Mouse (Mus musculus): ENCODE data around the gene Kif23. TPM values are rescaled to one million over a fixed set of nuclear protein-coding genes. Genes with fewer than 3 reads are reported as not detected.
A peak's percentile ranks its signal among the peaks of the same experiment; 100 is the strongest.

Gene Kif23
- polyA plus RNA-seq, 1 experiment from 2014 or later: 10.1 TPM

GRCm38 (mm10) chr9:61977258-61977945 is 30.8 kb upstream of the Kif23 start:
- H3K27me3 ChIP-seq (ENCODE audit: control insufficient read depth, insufficient read depth, low read depth, low read length): no peaks in the 10 kb centered on the region
- WGBS: 91% methylated on average over 13 of the region's 13 CpGs
- H3K36me3 ChIP-seq (ENCODE audit: control insufficient read depth, insufficient read depth, low read length): no peaks in the 10 kb centered on the region
- no peaks in the 10 kb centered on the region for H3K9me3 ChIP-seq (replicated peaks; ENCODE audit: control insufficient read depth, low read length, poor library complexity, severe bottlenecking)
- no peaks in the 10 kb centered on the region for H3K4me1 ChIP-seq (ENCODE audit: control insufficient read depth, insufficient read depth, low read length)
- H3K27ac ChIP-seq (ENCODE audit: low read length): no peak overlapping the region
- no peak overlapping the region for H3K9ac ChIP-seq (ENCODE audit: low read depth, low read length)
- no peak overlapping the region for H3K4me3 ChIP-seq (ENCODE audit: low read depth, low read length)
- ATAC-seq: no peak
- no peak overlapping the region for H3K4me2 ChIP-seq (ENCODE audit: low read length)

GRCm38 (mm10) chr9:61972031-61972430 is 25.5 kb upstream of the Kif23 start:
- 57% methylated on average over 9 of the region's 9 CpGs for WGBS

GRCm38 (mm10) chr9:61971045-61971444 is 24.5 kb upstream of the Kif23 start:
- H3K27me3 ChIP-seq (ENCODE audit: control insufficient read depth, insufficient read depth, low read depth, low read length): no peaks in the 10 kb centered on the region
- no peak overlapping the region for H3K27ac ChIP-seq (ENCODE audit: low read length)
- ATAC-seq: no peak
- H3K4me2 ChIP-seq (ENCODE audit: low read length): no peak overlapping the region
- WGBS: 71% methylated on average over 3 of the region's 3 CpGs
- H3K36me3 ChIP-seq (ENCODE audit: control insufficient read depth, insufficient read depth, low read length): no peaks in the 10 kb centered on the region
- H3K4me1 ChIP-seq (ENCODE audit: control insufficient read depth, insufficient read depth, low read length): no peaks in the 10 kb centered on the region
- H3K9ac ChIP-seq (ENCODE audit: low read depth, low read length): no peak overlapping the region
- H3K9me3 ChIP-seq (replicated peaks; ENCODE audit: control insufficient read depth, low read length, poor library complexity, severe bottlenecking): no peaks in the 10 kb centered on the region
- no peak overlapping the region for H3K4me3 ChIP-seq (ENCODE audit: low read depth, low read length)

More at GRCm38 (mm10) chr9:61972031-61972430, 25.5 kb upstream of the Kif23 start:
- H3K27me3 ChIP-seq (ENCODE audit: control insufficient read depth, insufficient read depth, low read depth, low read length): no peaks in the 10 kb centered on the region
- no peaks in the 10 kb centered on the region for H3K9me3 ChIP-seq (replicated peaks; ENCODE audit: control insufficient read depth, low read length, poor library complexity, severe bottlenecking)
- no peaks in the 10 kb centered on the region for H3K4me1 ChIP-seq (ENCODE audit: control insufficient read depth, insufficient read depth, low read length)
- ATAC-seq: no peak
- no peak overlapping the region for H3K4me3 ChIP-seq (ENCODE audit: low read depth, low read length)
- no peak overlapping the region for H3K4me2 ChIP-seq (ENCODE audit: low read length)
- no peak overlapping the region for H3K27ac ChIP-seq (ENCODE audit: low read length)
- no peaks in the 10 kb centered on the region for H3K36me3 ChIP-seq (ENCODE audit: control insufficient read depth, insufficient read depth, low read length)
- H3K9ac ChIP-seq (ENCODE audit: low read depth, low read length): no peak overlapping the region

- WGBS: 48% methylated on average over 10 of the region's 10 CpGs
- no peaks in the 10 kb centered on the region for H3K9me3 ChIP-seq (replicated peaks; ENCODE audit: control insufficient read depth, low read length, poor library complexity, severe bottlenecking)
- H3K4me1 ChIP-seq (ENCODE audit: control insufficient read depth, insufficient read depth, low read length): no peaks in the 10 kb centered on the region
- no peak overlapping the region for H3K9ac ChIP-seq (ENCODE audit: low read depth, low read length)
- H3K36me3 ChIP-seq (ENCODE audit: control insufficient read depth, insufficient read depth, low read length): no peaks in the 10 kb centered on the region
- no peak for ATAC-seq
- no peak overlapping the region for H3K4me2 ChIP-seq (ENCODE audit: low read length)
- no peaks in the 10 kb centered on the region for H3K27me3 ChIP-seq (ENCODE audit: control insufficient read depth, insufficient read depth, low read depth, low read length)
- H3K4me3 ChIP-seq (ENCODE audit: low read depth, low read length): no peak overlapping the region
- H3K27ac ChIP-seq (ENCODE audit: low read length): no peak overlapping the region
Measured at GRCm38 (mm10) chr9:61967357-61967756, 20.8 kb upstream of the Kif23 start.

- no peaks in the 10 kb centered on the region for H3K9me3 ChIP-seq (replicated peaks; ENCODE audit: control insufficient read depth, low read length, poor library complexity, severe bottlenecking)
- no peaks in the 10 kb centered on the region for H3K4me1 ChIP-seq (ENCODE audit: control insufficient read depth, insufficient read depth, low read length)
- no peaks in the 10 kb centered on the region for H3K36me3 ChIP-seq (ENCODE audit: control insufficient read depth, insufficient read depth, low read length)
- H3K4me2 ChIP-seq (ENCODE audit: low read length): no peak overlapping the region
- H3K4me3 ChIP-seq (ENCODE audit: low read depth, low read length): no peak overlapping the region
- H3K9ac ChIP-seq (ENCODE audit: low read depth, low read length): no peak overlapping the region
- WGBS: 93% methylated on average over 7 of the region's 7 CpGs
- ATAC-seq: no peak
- no peak overlapping the region for H3K27ac ChIP-seq (ENCODE audit: low read length)
- no peaks in the 10 kb centered on the region for H3K27me3 ChIP-seq (ENCODE audit: control insufficient read depth, insufficient read depth, low read depth, low read length)
Measured at GRCm38 (mm10) chr9:61965987-61966386, 19.4 kb upstream of the Kif23 start.

- ATAC-seq: peak; percentile 64; the same call in 1 of the 2 replicates
- Histone ChIP-seq H3K27me3 (ENCODE audit: control insufficient read depth, insufficient read depth, low read depth, low read length) (no peaks in the 10 kb centered on the region), H3K4me1 (ENCODE audit: control insufficient read depth, insufficient read depth, low read length) (no peaks in the 10 kb centered on the region), H3K9me3 (replicated peaks; ENCODE audit: control insufficient read depth, low read length, poor library complexity, severe bottlenecking) (no peaks in the 10 kb centered on the region), H3K4me3 (ENCODE audit: low read depth, low read length) (no peak overlapping the region), H3K9ac (ENCODE audit: low read depth, low read length) (no peak overlapping the region), H3K36me3 (ENCODE audit: control insufficient read depth, insufficient read depth, low read length) (no peaks in the 10 kb centered on the region), H3K27ac (ENCODE audit: low read length) (no peak overlapping the region), H3K4me2 (ENCODE audit: low read length) (no peak overlapping the region)
- WGBS: 42% methylated on average over 4 of the region's 4 CpGs
Measured at GRCm38 (mm10) chr9:61965411-61965930, 18.9 kb upstream of the Kif23 start.

- Histone ChIP-seq H3K9me3 (replicated peaks; ENCODE audit: control insufficient read depth, low read length, poor library complexity, severe bottlenecking) (no peaks in the 10 kb centered on the region), H3K4me1 (ENCODE audit: control insufficient read depth, insufficient read depth, low read length) (no peaks in the 10 kb centered on the region), H3K4me2 (ENCODE audit: low read length) (no peak overlapping the region), H3K36me3 (ENCODE audit: control insufficient read depth, insufficient read depth, low read length) (no peaks in the 10 kb centered on the region), H3K27ac (ENCODE audit: low read length) (no peak overlapping the region), H3K9ac (ENCODE audit: low read depth, low read length) (no peak overlapping the region), H3K4me3 (ENCODE audit: low read depth, low read length) (no peak overlapping the region), H3K27me3 (ENCODE audit: control insufficient read depth, insufficient read depth, low read depth, low read length) (no peaks in the 10 kb centered on the region)
- 75% methylated on average over 6 of the region's 6 CpGs for WGBS
- ATAC-seq: no peak
Measured at GRCm38 (mm10) chr9:61963356-61963755, 16.8 kb upstream of the Kif23 start.

- H3K9me3 ChIP-seq (replicated peaks; ENCODE audit: control insufficient read depth, low read length, poor library complexity, severe bottlenecking): no peaks in the 10 kb centered on the region
- no peaks in the 10 kb centered on the region for H3K36me3 ChIP-seq (ENCODE audit: control insufficient read depth, insufficient read depth, low read length)
- no peak overlapping the region for H3K9ac ChIP-seq (ENCODE audit: low read depth, low read length)
- no peak overlapping the region for H3K4me2 ChIP-seq (ENCODE audit: low read length)
- no peak overlapping the region for H3K4me3 ChIP-seq (ENCODE audit: low read depth, low read length)
- no peaks in the 10 kb centered on the region for H3K27me3 ChIP-seq (ENCODE audit: control insufficient read depth, insufficient read depth, low read depth, low read length)
- 84% methylated on average over 4 of the region's 4 CpGs for WGBS
- H3K4me1 ChIP-seq (ENCODE audit: control insufficient read depth, insufficient read depth, low read length): no peaks in the 10 kb centered on the region
- H3K27ac ChIP-seq (ENCODE audit: low read length): no peak overlapping the region
- ATAC-seq: no peak
Measured at GRCm38 (mm10) chr9:61961181-61961580, 14.6 kb upstream of the Kif23 start.

- H3K4me2 ChIP-seq (ENCODE audit: low read length): no peak overlapping the region
- 68% methylated on average over 5 of the region's 5 CpGs for WGBS
- no peaks in the 10 kb centered on the region for H3K9me3 ChIP-seq (replicated peaks; ENCODE audit: control insufficient read depth, low read length, poor library complexity, severe bottlenecking)
- H3K36me3 ChIP-seq (ENCODE audit: control insufficient read depth, insufficient read depth, low read length): no peaks in the 10 kb centered on the region
- H3K4me1 ChIP-seq (ENCODE audit: control insufficient read depth, insufficient read depth, low read length): no peaks in the 10 kb centered on the region
- no peak overlapping the region for H3K27ac ChIP-seq (ENCODE audit: low read length)
- no peak for ATAC-seq
- H3K9ac ChIP-seq (ENCODE audit: low read depth, low read length): no peak overlapping the region
- H3K27me3 ChIP-seq (ENCODE audit: control insufficient read depth, insufficient read depth, low read depth, low read length): no peaks in the 10 kb centered on the region
- H3K4me3 ChIP-seq (ENCODE audit: low read depth, low read length): no peak overlapping the region
Measured at GRCm38 (mm10) chr9:61960753-61961152, 14.2 kb upstream of the Kif23 start.

Measured in midbrain, embryonic 16.5 days (tissue).